Mouse (Mus musculus) thymus, adult 2 months (tissue): ENCODE measurements around the gene Zfp771. TPM values are rescaled to one million over a fixed set of nuclear protein-coding genes. Genes with fewer than 3 reads are reported as not detected.

Experiments used
- DNase-seq: peaks from one replicate; pipeline ENCODE4 v3.0.0; 2021
- H3K27ac ChIP-seq: fragments of 200-500 bp; 2 replicates; pipeline ENCODE4 v1.5.1; 2012; ENCODE audit warnings: low read length, control low read depth; ENCODE audit not compliant: control insufficient read depth, insufficient read depth
- H3K27me3 ChIP-seq: fragments of 200-500 bp; 2 replicates; pipeline ENCODE4 v1.6.1; 2012; ENCODE audit warnings: mild to moderate bottlenecking, low read length, moderate library complexity, mixed read lengths; ENCODE audit not compliant: control insufficient read depth, insufficient read depth
- H3K36me3 ChIP-seq: fragments of 200-500 bp; 2 replicates; pipeline ENCODE4 v1.6.1; 2012; ENCODE audit warnings: mild to moderate bottlenecking, low read length, moderate library complexity; ENCODE audit not compliant: control insufficient read depth, insufficient read depth
- H3K4me1 ChIP-seq: fragments of 200-500 bp; replicated peaks from 2 replicates; pipeline ENCODE4 v1.6.1; 2012; ENCODE audit warnings: low read length; ENCODE audit not compliant: control insufficient read depth, insufficient read depth
- H3K4me3 ChIP-seq: fragments of 200-500 bp; 2 replicates; pipeline ENCODE4 v1.5.1; 2012; ENCODE audit warnings: mild to moderate bottlenecking, low read length, control low read depth, moderate library complexity; ENCODE audit not compliant: control insufficient read depth, insufficient read depth
- CTCF ChIP-seq: fragments of 200-500 bp; IDR thresholded peaks from 2 replicates; pipeline ENCODE4 v1.5.1; 2012; ENCODE audit warnings: mild to moderate bottlenecking, control low read depth, low read length, moderate library complexity, borderline replicate concordance; ENCODE audit not compliant: control insufficient read depth, poor library complexity, insufficient read depth; ENCODE audit errors: extremely low read depth
- POLR2A ChIP-seq: fragments of 200-500 bp; IDR thresholded peaks from 2 replicates; pipeline ENCODE4 v1.6.1; 2012; ENCODE audit warnings: mild to moderate bottlenecking, low read length, control low read depth, moderate library complexity; ENCODE audit not compliant: control insufficient read depth, poor library complexity, insufficient read depth; ENCODE audit errors: extremely low read depth
- WGBS: fragments of 180-500 bp; shearing (Covaris S2); methylation state at CpG from one replicate; pipeline ENCODE4 v1.1.7; 2018; 5-methylcytosine and 5-hydroxymethylcytosine counted together
- polyA plus RNA-seq: library from polyadenylated mRNA; depleted of rRNA; stranded (reverse); fragments of >200 nt; gene quantifications from 2 replicates; pipeline ENCODE4 v1.2.3, GENCODE M21; 2012

Zfp771 gene
- polyA plus RNA-seq, 1 experiment, result 91.3 TPM

DNA sequence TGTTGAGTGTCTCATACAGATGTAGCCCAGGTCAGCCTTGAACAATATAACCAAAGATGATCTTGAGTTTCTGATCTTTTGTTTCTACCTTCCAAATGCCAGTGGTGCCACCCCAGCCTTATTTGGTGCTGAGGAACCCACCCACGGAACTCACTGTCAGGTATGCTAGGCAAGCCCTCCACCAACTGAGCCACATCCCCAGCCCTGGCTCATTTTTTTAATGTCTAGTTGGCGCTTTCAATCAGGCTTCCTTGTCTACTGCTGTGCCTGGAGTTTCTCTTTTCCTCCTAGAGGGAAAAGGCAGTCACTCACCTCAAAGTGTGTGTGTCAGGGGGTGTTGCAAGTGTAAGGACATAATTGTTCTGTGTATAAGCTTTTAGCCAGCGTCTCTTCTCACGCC is 27.0 kb downstream of the Zfp771 start:
- 95% methylated on average over 4 of the region's 4 CpGs for WGBS
- no peak for DNase-seq
- H3K27ac ChIP-seq, result no peak overlapping the region
- no peaks in the 10 kb centered on the region for H3K27me3 ChIP-seq
- H3K4me3 ChIP-seq, result no peak overlapping the region
- peaks cover 12% of the 10 kb centered on the region for H3K4me1 ChIP-seq
- H3K36me3 ChIP-seq, result no peaks in the 10 kb centered on the region
- TF ChIP-seq POLR2A (no peak), CTCF (no peak)

DNA sequence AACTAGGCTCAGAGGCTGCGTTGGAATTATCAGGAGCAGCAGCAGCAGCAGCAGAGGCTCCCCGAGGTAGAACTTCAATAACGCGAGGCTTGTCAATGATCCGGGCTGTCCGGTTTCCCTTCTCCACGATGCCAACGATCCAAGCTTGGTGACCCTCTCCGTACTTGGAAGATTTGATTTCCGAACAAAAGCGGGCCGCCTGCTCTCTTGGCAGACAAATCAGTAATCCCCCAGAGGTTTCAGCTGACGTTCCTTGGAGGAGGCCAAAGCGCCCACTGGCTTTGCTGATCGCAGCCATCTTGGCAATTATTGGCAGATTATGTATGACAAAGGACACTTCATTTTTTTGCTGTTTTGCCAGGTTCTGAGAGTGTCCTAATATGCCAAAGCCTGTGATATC is 28.5 kb downstream of the Zfp771 start:
- DNase-seq, result no peak
- no peak for TF ChIP-seq POLR2A
- no peak for TF ChIP-seq CTCF
- no peaks in the 10 kb centered on the region for H3K27me3 ChIP-seq
- 98% methylated on average over 15 of the region's 15 CpGs for WGBS
- no peak overlapping the region for H3K27ac ChIP-seq
- H3K4me1 ChIP-seq, result peaks cover 12% of the 10 kb centered on the region
- no peaks in the 10 kb centered on the region for H3K36me3 ChIP-seq
- peak overlapping the region; percentile 7; the same call in 1 of the 2 replicates for H3K4me3 ChIP-seq

DNA sequence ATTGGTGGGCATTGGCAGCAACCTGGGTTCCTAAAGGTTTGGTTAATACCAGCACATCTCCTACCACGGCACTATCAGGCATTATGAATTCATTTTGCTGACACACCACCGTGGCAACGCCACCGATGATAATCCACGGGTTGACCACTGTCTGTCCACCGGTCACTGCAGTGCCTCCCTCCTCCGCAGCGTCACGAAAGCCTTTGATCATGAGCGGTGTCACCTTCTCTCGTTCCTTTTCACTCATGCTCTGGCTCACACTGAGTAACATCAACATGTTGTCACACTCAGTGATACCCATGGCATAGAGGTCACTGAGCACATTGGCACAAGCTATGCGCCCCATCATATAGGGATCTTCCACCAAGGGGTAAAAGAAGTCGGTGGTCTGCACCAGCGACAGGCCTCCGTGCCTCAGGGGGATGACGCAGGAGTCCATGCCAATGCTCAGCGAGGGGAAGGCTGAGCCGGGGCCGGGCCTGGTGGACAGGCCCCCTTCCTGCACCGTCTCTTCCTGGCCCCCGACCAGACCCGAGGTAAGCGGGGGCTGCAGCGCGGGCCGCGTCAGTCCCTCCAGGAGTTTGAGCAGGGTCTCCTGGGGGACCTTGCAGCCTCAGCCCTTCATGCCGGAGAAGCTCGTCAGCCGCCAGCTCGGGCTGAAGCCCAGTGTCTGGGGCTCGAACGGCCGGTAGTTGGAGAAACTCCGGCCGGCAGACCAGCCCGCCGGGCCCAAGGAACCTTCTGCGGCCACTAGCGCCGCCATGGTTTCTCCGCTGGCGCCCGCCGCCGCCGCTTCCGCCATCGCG is 29.2 kb downstream of the Zfp771 start:
- peak overlapping the region; percentile 63 for H3K4me3 ChIP-seq
- TF ChIP-seq POLR2A, result no peak
- peak; percentile 27; the same call in 1 of the 2 replicates for TF ChIP-seq CTCF
- DNase-seq, result peak; percentile 53
- H3K4me1 ChIP-seq, result peaks cover 16% of the 10 kb centered on the region
- WGBS, result 9% methylated on average over 50 of the region's 50 CpGs
- no peak overlapping the region for H3K27ac ChIP-seq
- no peaks in the 10 kb centered on the region for H3K36me3 ChIP-seq
- no peaks in the 10 kb centered on the region for H3K27me3 ChIP-seq

DNA sequence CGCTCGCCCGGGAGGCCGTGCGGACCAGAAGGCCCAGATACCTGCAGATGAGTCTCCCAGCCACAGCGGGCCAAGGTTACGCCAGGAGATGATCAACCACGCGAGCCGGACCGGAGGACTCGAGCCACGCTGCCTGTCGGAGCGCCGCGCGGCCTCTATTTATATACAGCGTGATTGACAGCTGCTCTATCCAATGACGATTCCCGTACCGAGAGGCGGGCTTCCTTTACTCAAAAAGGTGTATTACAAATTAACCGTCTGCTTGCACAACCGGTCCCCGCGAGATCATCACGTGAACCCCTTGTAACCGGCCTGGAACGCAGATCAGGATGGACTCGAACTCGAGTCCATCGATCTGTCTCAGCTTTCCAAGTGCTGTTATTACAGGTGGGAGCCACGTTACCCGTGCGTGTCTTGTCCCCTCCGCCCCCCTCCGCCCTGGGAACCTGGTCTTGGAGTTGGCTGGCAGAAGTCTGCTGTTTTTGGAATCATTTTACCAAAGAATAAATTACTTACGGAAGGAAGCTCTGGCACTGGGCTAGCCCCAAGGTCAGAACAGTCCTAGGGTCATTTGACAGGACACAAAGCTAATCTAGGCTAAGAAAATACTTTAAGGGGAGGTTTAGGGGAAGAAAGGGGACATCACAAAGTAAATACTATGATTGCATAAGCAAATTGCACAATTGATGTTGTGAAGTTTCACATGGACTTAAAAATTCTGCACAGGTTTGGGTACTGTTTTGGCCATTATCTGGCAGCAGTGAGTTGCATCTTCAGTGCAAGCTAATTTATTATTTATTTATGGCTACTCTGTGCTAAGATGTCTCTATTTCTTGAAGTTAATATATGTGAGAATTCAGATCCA is 30.1 kb downstream of the Zfp771 start, which contains the start of gene Sephs2:
Gene Sephs2 (minus strand): TSS at position 131 of the 865 bp plus-strand sequence.
- DNase-seq, result peak; percentile 92

DNA sequence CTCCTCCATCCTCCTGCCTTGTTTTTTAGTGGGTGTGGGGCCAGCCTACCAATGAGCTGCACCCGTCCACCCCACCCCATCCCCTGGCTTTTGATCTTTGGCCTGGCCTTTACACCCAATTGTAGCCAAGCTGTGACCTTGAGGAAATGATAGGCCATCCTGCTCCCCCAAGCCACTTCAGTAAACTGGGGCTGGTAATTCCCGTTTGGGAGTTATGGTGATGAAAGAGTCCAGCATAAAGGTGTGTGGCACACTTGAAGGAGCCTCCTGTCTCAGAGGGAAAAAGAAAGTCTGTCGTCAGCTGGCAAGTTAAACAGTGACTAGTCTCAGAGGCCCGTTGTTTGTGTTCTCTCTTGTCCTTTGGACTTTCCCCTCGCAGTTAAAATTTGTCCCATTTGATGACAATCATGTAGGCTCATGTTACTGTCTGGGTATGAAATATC is 32.5 kb downstream of the Zfp771 start:
- DNase-seq, result no peak
- no peak overlapping the region for H3K4me3 ChIP-seq
- no peak overlapping the region for H3K27ac ChIP-seq
- H3K36me3 ChIP-seq, result no peaks in the 10 kb centered on the region
- TF ChIP-seq POLR2A (no peak), CTCF (no peak)
- 93% methylated on average over 5 of the region's 5 CpGs for WGBS
- H3K4me1 ChIP-seq, result peaks cover 38% of the 10 kb centered on the region
- H3K27me3 ChIP-seq, result no peaks in the 10 kb centered on the region

More for the DNA sequence above, 30.1 kb downstream of the Zfp771 start, which contains the start of gene Sephs2:
- no peak within 1 kb of the TSS for H3K27ac ChIP-seq
- 4% methylated on average over 39 of the region's 39 CpGs for WGBS
- no peaks in the 10 kb centered on the region for H3K36me3 ChIP-seq
- peak within 1 kb of the TSS; percentile 63 for H3K4me3 ChIP-seq
- TF ChIP-seq POLR2A, result peak; percentile 93
- no peak for TF ChIP-seq CTCF
- peaks cover 23% of the 10 kb centered on the region for H3K4me1 ChIP-seq
- no peaks in the 10 kb centered on the region for H3K27me3 ChIP-seq

DNA sequence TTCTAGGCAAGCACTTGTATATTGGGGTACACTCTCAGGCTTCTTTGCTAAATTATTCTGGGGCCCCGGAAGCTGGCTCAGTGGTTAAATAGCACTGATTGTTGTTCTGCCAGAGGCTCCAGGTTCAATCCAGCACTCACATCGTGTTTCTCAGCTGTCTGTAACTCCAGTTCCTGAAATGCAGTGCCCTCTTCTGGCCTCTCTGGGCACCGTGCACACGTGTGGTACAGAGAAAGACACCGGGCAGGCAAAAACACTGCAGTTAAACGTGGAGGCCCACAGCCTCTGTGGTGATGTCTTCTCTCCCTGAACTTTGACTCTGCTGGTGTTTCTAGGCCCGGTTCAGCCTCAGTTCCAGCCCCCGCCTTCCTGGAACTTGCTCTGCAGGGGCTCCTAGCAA is 34.2 kb downstream of the Zfp771 start:
- TF ChIP-seq POLR2A (no peak), CTCF (peak; percentile 78; the same call in 1 of the 2 replicates)
- DNase-seq, result peak; percentile 80
- Histone ChIP-seq H3K36me3 (no peaks in the 10 kb centered on the region), H3K27me3 (no peaks in the 10 kb centered on the region), H3K4me1 (peaks cover 41% of the 10 kb centered on the region), H3K4me3 (peak overlapping the region; percentile 29), H3K27ac (peak overlapping the region; percentile 51; the same call in 1 of the 2 replicates)
- WGBS, result 11% methylated on average over 8 of the region's 8 CpGs
